Comparison of ENCODE assay signal across 34 mouse cellular contexts in genomic region chr12:71285399-71285798, GRCm38 (mm10). TPM values are rescaled to one million over a fixed set of nuclear protein-coding genes. Genes with fewer than 3 reads are reported as not detected.
"Had no signal": no experiment of that assay in that cellular context is flagged by ENCODE, and none has a peak within 500 bp of the region (broad histone marks: within the 10 kb centered on the region; RNA-seq: fewer than 3 reads in every experiment).

No protein-coding gene starts in this region.

- H3K27ac ChIP-seq: heart, embryonic 15.5 days; hindbrain, embryonic 10.5 days; hindbrain, embryonic 12.5 days; hindbrain, embryonic 13.5 days; hindbrain, embryonic 14.5 days; hindbrain, embryonic 15.5 days; hindbrain, postnatal 0 days; intestine, embryonic 15.5 days; kidney, embryonic 15.5 days; kidney, postnatal 0 days; layer of hippocampus, adult 2 months; left cerebral cortex, adult 2 months had no signal

- DNase-seq: heart, postnatal 10 days; heart, postnatal 14 days; heart, postnatal 36 days; heart, postnatal 4 days; kidney, adult 11 months; kidney, adult 18-20 months; kidney, adult 2 months; kidney, adult 8-10 months; kidney, adult 9 months; kidney, postnatal 10 days; kidney, postnatal 14 days; kidney, postnatal 25 days; kidney, postnatal 36 days; kidney, postnatal 4 days; layer of hippocampus, adult 9-11 months; layer of hippocampus, postnatal 36 days had no signal

- H3K4me2 ChIP-seq: heart, embryonic 12.5 days; heart, embryonic 15.5 days; hindbrain, embryonic 12.5 days; hindbrain, embryonic 13.5 days; hindbrain, embryonic 14.5 days; hindbrain, embryonic 15.5 days; intestine, embryonic 15.5 days; kidney, embryonic 15.5 days had no signal

- H3K27me3 ChIP-seq: hindbrain, embryonic 12.5 days; hindbrain, embryonic 13.5 days; hindbrain, embryonic 15.5 days; intestine, embryonic 15.5 days; kidney, embryonic 15.5 days had no signal

- H3K4me1 ChIP-seq: heart, embryonic 15.5 days; intestine, embryonic 15.5 days had no signal

- H3K36me3 ChIP-seq: heart, embryonic 12.5 days; heart, embryonic 15.5 days; hindbrain, embryonic 10.5 days; hindbrain, embryonic 12.5 days; hindbrain, embryonic 13.5 days; hindbrain, embryonic 15.5 days; intestine, embryonic 15.5 days; kidney, embryonic 15.5 days had no signal

- H3K9me3 ChIP-seq: heart, embryonic 12.5 days; hindbrain, embryonic 10.5 days; hindbrain, embryonic 15.5 days; intestine, embryonic 15.5 days; kidney, embryonic 15.5 days had no signal

- H3K4me3 ChIP-seq: heart, embryonic 12.5 days; heart, embryonic 15.5 days; hindbrain, embryonic 10.5 days; hindbrain, embryonic 12.5 days; hindbrain, embryonic 13.5 days; hindbrain, embryonic 15.5 days; intestine, embryonic 15.5 days; kidney, embryonic 15.5 days; layer of hippocampus, adult 2 months; left cerebral cortex, adult 2 months had no signal

- H3K9ac ChIP-seq: heart, embryonic 12.5 days; heart, embryonic 15.5 days; hindbrain, embryonic 12.5 days; hindbrain, embryonic 13.5 days; hindbrain, embryonic 14.5 days; hindbrain, embryonic 15.5 days; intestine, embryonic 15.5 days; kidney, embryonic 15.5 days had no signal

- ATAC-seq: hindbrain, embryonic 16.5 days; hindbrain, postnatal 0 days; inflammation-experienced regulatory T-cells, adult 6 months; intestine, embryonic 15.5 days; intestine, embryonic 16.5 days; intestine, postnatal 0 days had no signal

RNA-seq across cellular contexts. Expression of gene Dact1, which starts 24.3 kb away (rescaled TPM):
- total RNA-seq: hematopoietic stem cell, adult 5-6 weeks had no signal
- polyA plus RNA-seq: inflammation-experienced regulatory T-cells, adult 6 months had no signal
